Mouse (Mus musculus): ENCODE measurements around the gene Trpm2. TPM values are rescaled to one million over a fixed set of nuclear protein-coding genes. Genes with fewer than 3 reads are reported as not detected.

Trpm2 gene
- polyA plus RNA-seq, 1 experiment, result 53.7 TPM

DNA sequence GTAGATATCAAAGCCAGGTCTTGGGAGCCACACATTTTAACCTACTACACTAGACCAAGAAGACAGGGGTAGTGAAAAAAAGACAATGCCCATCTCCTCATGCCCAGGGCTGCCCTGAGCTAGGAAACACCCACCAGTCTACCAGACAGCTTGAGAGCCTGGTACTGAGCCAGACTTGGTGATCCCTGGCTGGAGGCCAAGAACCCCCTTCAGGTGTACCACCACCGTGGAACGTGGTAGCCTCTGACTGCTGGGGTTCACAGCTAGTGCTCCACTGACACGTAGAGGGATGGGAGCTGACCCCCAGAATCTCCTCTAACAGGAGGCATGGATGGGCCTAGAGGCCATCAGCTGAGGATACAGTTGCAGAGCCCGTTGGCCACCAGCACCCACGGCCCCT is 29.8 kb upstream of the Trpm2 start:
- no peaks in the 10 kb centered on the region for H3K4me1 ChIP-seq (ENCODE audit: control insufficient read depth, insufficient read depth, low read length)
- no peak overlapping the region for H3K4me3 ChIP-seq (replicated peaks; ENCODE audit: control insufficient read depth, low read depth, low read length)
- H3K27ac ChIP-seq (ENCODE audit: control insufficient read depth, insufficient read depth, low read depth, low read length, poor library complexity), result no peak overlapping the region
- no peak for TF ChIP-seq CTCF (IDR thresholded peaks at IDR 0.05; ENCODE audit: control insufficient read depth, insufficient read depth, low read length)
- TF ChIP-seq POLR2A (IDR thresholded peaks at IDR 0.05; ENCODE audit: borderline replicate concordance, control insufficient read depth, low read depth, low read length), result no peak
- 92% methylated on average over 5 of the region's 5 CpGs for WGBS

DNA sequence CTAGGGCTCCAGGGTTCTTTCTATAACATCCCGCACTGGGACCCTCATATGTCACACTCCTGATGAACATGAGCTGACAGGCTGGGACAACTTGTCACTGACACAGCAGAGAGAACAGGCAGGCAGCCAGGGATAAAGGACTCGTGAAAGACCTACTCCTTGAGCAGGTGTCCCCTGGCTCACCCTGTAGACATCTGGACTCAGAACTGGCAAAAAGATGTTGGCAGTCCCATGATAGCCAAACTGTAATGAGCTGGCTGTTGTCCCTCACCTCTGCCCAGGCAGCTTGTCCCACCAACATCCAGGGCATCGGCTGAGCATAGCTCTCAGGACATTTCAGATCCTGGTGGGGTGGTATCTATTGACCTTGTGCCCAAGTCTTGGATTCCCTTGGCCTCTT is 25.3 kb upstream of the Trpm2 start:
- no peak overlapping the region for H3K27ac ChIP-seq (ENCODE audit: control insufficient read depth, insufficient read depth, low read depth, low read length, poor library complexity)
- 85% methylated on average over 3 of the region's 3 CpGs for WGBS

DNA sequence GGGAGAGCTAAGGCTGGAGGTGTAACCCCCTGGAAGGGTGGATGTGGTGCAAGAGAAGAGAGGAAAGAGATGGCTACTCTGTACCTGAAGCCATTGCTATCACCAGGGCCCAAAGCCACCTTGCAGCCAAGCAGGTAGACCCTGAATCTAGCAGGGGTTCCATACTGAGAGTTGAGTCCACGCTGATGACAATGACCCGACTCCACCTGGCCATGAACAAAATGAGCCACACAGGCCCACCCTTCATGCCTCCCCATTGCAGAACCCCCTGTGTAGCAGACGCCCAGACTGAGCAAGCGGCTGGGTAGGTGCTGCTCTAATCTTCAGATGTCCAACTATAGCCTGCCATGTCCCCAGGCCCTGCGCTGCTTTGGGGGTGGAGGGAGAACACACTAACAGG is 15.4 kb upstream of the Trpm2 start:
- 79% methylated on average over 5 of the region's 5 CpGs for WGBS
- no peak for TF ChIP-seq CTCF (IDR thresholded peaks at IDR 0.05; ENCODE audit: control insufficient read depth, insufficient read depth, low read length)
- TF ChIP-seq POLR2A (IDR thresholded peaks at IDR 0.05; ENCODE audit: borderline replicate concordance, control insufficient read depth, low read depth, low read length), result no peak
- Histone ChIP-seq H3K27ac (ENCODE audit: control insufficient read depth, insufficient read depth, low read depth, low read length, poor library complexity) (no peak overlapping the region), H3K4me3 (replicated peaks; ENCODE audit: control insufficient read depth, low read depth, low read length) (no peak overlapping the region), H3K4me1 (ENCODE audit: control insufficient read depth, insufficient read depth, low read length) (no peaks in the 10 kb centered on the region)

More for the DNA sequence above, 25.3 kb upstream of the Trpm2 start:
- Histone ChIP-seq H3K4me3 (replicated peaks; ENCODE audit: control insufficient read depth, low read depth, low read length) (no peak overlapping the region), H3K4me1 (ENCODE audit: control insufficient read depth, insufficient read depth, low read length) (no peaks in the 10 kb centered on the region)
- TF ChIP-seq CTCF (IDR thresholded peaks at IDR 0.05; ENCODE audit: control insufficient read depth, insufficient read depth, low read length) (no peak), POLR2A (IDR thresholded peaks at IDR 0.05; ENCODE audit: borderline replicate concordance, control insufficient read depth, low read depth, low read length) (no peak)

DNA sequence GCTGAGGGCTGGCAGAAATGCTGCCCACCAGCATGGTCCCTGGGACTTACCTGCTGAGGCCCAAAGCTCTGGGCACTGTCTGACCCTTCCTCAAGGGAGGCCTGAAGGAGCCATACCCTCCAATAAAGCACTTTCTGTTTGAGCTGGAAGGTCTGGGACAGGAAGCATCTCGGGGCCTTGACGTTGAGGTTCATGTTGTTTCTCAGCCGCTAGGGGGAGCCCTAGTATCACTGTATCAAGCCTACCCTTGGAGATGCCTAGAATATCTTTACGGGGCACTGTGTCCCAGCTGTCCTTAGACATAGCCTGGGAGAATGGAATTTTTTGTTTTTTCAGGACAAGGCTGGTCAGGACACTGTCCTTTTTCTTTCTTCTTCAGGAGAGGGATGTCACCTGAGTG is 14.3 kb upstream of the Trpm2 start:
- no peaks in the 10 kb centered on the region for H3K4me1 ChIP-seq (ENCODE audit: control insufficient read depth, insufficient read depth, low read length)
- no peak overlapping the region for H3K4me3 ChIP-seq (replicated peaks; ENCODE audit: control insufficient read depth, low read depth, low read length)
- TF ChIP-seq POLR2A (IDR thresholded peaks at IDR 0.05; ENCODE audit: borderline replicate concordance, control insufficient read depth, low read depth, low read length), result no peak
- peak; percentile 86 for TF ChIP-seq CTCF (IDR thresholded peaks at IDR 0.05; ENCODE audit: control insufficient read depth, insufficient read depth, low read length)
- 2% methylated on average over 4 of the region's 4 CpGs for WGBS
- H3K27ac ChIP-seq (ENCODE audit: control insufficient read depth, insufficient read depth, low read depth, low read length, poor library complexity), result no peak overlapping the region

DNA sequence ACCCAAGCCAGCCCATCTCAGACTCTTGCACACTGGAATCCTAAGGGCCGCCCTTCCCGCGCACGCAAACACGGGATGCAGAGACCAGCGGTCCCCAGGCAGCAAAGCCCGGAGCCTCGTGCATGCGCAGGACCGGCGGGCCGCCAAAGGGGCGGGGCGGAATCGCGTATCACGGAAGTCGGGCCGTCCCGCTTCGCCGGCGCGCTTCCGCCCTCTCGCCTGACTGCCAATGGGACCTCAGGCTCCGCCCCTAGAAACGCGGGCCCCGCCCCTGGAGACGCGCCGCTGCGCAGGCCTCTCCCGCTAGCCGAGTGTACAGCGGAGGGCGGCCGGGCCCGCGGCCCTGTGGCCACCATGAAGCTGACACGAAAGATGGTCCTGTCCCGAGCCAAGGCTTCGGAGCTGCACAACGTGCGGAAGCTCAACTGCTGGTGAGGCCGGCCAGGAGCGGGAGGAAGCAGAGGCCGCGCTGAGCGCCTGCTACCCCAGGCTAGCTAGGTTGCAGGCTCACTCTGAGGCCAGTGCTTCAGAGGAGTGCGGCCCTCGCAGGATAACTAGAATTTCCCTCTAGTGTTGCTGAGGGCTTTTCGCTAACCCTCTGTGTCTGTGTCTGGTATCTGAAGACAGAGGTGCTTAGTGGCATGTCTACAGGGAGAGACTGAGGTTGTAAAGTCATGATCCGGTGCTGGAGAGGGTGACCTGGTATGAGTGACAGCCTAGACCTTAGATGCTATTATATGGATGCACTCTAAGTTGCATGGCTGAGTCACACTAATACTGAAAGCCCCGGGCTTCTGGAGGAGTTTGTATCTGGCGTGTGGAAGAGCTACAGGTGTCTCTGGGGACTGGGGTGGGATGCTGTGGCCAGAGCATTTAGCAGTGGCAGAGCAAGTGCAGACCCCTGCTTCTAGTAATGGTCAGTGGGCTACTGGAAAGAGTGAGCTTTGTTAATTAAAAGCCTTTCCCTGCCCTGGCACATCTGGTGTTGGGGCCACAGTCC is 8.3 kb upstream of the Trpm2 start, which contains the start of gene 1810043G02Rik:
Gene 1810043G02Rik (plus strand): TSS at position 174 of the 1,000 bp plus-strand sequence.
- peak within 1 kb of the TSS; percentile 77 for H3K4me3 ChIP-seq (replicated peaks; ENCODE audit: control insufficient read depth, low read depth, low read length)
- H3K27ac ChIP-seq (ENCODE audit: control insufficient read depth, insufficient read depth, low read depth, low read length, poor library complexity), result peak within 1 kb of the TSS; percentile 12; the same call in 1 of the 2 replicates
- WGBS, result 2% methylated on average over 57 of the region's 57 CpGs
- TF ChIP-seq POLR2A (IDR thresholded peaks at IDR 0.05; ENCODE audit: borderline replicate concordance, control insufficient read depth, low read depth, low read length) (0 out of 2 replicates have a peak, but pooled peaks have one; percentile 38), CTCF (IDR thresholded peaks at IDR 0.05; ENCODE audit: control insufficient read depth, insufficient read depth, low read length) (no peak)
- peaks cover 3% of the 10 kb centered on the region; the same call in 1 of the 2 replicates for H3K4me1 ChIP-seq (ENCODE audit: control insufficient read depth, insufficient read depth, low read length)

DNA sequence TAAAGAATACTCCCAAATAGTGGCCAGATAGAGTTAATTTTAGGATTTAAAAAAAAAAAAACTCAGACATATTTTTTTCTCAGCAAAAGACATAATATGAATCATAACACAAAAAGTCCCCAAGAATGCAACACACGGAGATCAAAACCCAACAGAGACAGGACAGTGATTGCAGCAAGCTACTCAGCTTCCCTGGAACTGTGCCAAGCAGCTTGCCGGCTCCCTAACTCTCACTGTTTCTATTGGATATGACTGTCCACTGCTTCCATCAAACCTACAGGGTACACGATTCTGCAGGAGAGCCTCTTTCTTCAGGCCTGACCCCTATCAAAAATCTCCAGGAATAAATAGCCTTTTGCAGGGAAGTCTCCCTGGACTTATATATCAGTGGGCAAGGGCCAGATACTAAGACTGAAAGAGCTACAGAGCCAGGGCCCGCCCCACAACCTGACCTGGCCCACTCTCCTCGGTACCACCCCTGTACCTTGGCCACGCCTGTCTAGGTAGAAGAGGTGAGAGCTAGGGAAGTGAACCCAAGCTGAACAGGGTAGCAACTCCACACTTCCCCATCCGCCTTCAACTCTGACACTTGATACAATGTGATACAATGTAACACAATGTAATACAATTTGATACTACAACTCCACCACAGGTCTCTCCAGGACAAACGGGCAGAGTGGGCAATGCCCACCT is 6.2 kb upstream of the Trpm2 start:
- Histone ChIP-seq H3K4me3 (replicated peaks; ENCODE audit: control insufficient read depth, low read depth, low read length) (no peak overlapping the region), H3K27ac (ENCODE audit: control insufficient read depth, insufficient read depth, low read depth, low read length, poor library complexity) (no peak overlapping the region), H3K4me1 (ENCODE audit: control insufficient read depth, insufficient read depth, low read length) (peaks cover 6% of the 10 kb centered on the region)
- no peak for TF ChIP-seq CTCF (IDR thresholded peaks at IDR 0.05; ENCODE audit: control insufficient read depth, insufficient read depth, low read length)
- TF ChIP-seq POLR2A (IDR thresholded peaks at IDR 0.05; ENCODE audit: borderline replicate concordance, control insufficient read depth, low read depth, low read length), result no peak
- WGBS, result 71% methylated on average over 8 of the region's 8 CpGs

DNA sequence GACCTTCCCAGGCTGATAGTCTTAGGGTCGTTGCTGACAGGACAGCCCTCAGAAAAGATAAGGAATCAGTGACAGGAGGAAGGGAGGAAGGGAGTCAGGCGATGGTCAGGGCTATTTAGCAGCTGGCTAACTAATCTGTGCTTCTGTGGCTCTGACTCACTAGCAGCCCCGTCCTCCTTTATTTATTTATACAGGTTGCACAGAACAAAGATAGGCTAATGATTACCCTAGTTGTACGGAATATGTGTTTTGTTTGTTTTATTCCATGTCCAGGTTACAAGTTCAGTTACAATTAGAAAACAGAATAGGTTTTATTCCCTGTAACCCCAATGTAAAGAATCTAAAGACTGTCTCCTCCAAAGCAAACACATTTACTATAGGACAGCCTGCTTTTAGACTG is 5.3 kb upstream of the Trpm2 start:
- H3K4me3 ChIP-seq (replicated peaks; ENCODE audit: control insufficient read depth, low read depth, low read length), result no peak overlapping the region
- 56% methylated on average over 4 of the region's 4 CpGs for WGBS
- peaks cover 6% of the 10 kb centered on the region for H3K4me1 ChIP-seq (ENCODE audit: control insufficient read depth, insufficient read depth, low read length)
- H3K27ac ChIP-seq (ENCODE audit: control insufficient read depth, insufficient read depth, low read depth, low read length, poor library complexity), result no peak overlapping the region
- TF ChIP-seq CTCF (IDR thresholded peaks at IDR 0.05; ENCODE audit: control insufficient read depth, insufficient read depth, low read length) (no peak), POLR2A (IDR thresholded peaks at IDR 0.05; ENCODE audit: borderline replicate concordance, control insufficient read depth, low read depth, low read length) (no peak)

DNA sequence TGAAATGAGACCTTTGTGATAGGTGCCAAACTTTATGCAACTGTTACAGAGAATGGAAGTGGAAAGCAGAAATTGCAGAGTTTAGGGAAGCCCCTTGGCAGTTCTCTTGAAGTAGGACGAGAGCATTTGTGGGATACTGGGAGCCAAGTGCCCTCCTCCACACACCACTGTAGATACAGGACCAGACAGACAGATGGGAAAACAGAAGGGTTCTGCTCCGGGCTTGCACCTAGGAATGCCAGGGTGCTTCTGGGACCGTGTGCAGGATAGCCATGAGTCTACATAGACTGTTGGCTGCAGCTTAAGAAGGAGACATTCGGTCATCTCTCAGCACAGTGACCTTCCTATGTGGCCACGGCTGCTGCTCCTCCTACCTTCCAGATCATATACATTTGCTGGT is 4.4 kb upstream of the Trpm2 start:
- Histone ChIP-seq H3K4me3 (replicated peaks; ENCODE audit: control insufficient read depth, low read depth, low read length) (no peak overlapping the region), H3K27ac (ENCODE audit: control insufficient read depth, insufficient read depth, low read depth, low read length, poor library complexity) (no peak overlapping the region), H3K4me1 (ENCODE audit: control insufficient read depth, insufficient read depth, low read length) (peaks cover 7% of the 10 kb centered on the region)
- no peak for TF ChIP-seq POLR2A (IDR thresholded peaks at IDR 0.05; ENCODE audit: borderline replicate concordance, control insufficient read depth, low read depth, low read length)
- no peak for TF ChIP-seq CTCF (IDR thresholded peaks at IDR 0.05; ENCODE audit: control insufficient read depth, insufficient read depth, low read length)
- 65% methylated on average over 5 of the region's 5 CpGs for WGBS
